10 mouse cellular contexts compared by ENCODE assay signal in genomic region chr1:155504581-155505328, GRCm38 (mm10). TPM values are rescaled to one million over a fixed set of nuclear protein-coding genes. Genes with fewer than 3 reads are reported as not detected.
DNase-seq lines count a peak whose midpoint lies in the region; ATAC-seq and TF ChIP-seq lines count a peak whose summit lies in the region.
"Had no signal": no experiment of that assay in that cellular context is flagged by ENCODE, and none has a peak within 500 bp of the region (broad histone marks: within the 10 kb centered on the region; RNA-seq: fewer than 3 reads in every experiment).

No protein-coding gene starts in this region.

- peak; percentile 53 for DNase-seq in lung, embryonic 14.5 days
- no peak for DNase-seq in lung, postnatal 4 days
- DNase-seq in heart, adult 2 months, result peak; percentile 47 to 49
- DNase-seq in heart, postnatal 36 days, result peak; percentile 35 to 41
- DNase-seq in thymus, postnatal 25 days, result no peak
- no peak for DNase-seq in frontal cortex, postnatal 25 days (ENCODE audit: low spot score in 2 of 2)

- no peak for TF ChIP-seq POLR2A in heart, adult 2 months (IDR thresholded peaks at IDR 0.05; ENCODE audit: insufficient read depth, low read depth, low read length)
- TF ChIP-seq POLR2A in testis, adult 2 months (IDR thresholded peaks at IDR 0.05; ENCODE audit: control insufficient read depth, low read depth, low read length), result no peak

- H3K27me3 ChIP-seq in lung, embryonic 14.5 days (ENCODE audit: insufficient read depth, low read length), result no peaks in the 10 kb centered on the region
- no peaks in the 10 kb centered on the region for H3K27me3 ChIP-seq in heart, adult 2 months (ENCODE audit: control insufficient read depth, insufficient read depth, low read length)
- no peaks in the 10 kb centered on the region for H3K27me3 ChIP-seq in testis, adult 2 months (ENCODE audit: control insufficient read depth, insufficient read depth, low read length)
- H3K27me3 ChIP-seq: midbrain, embryonic 12.5 days had no signal

- H3K36me3 ChIP-seq in lung, embryonic 14.5 days (ENCODE audit: insufficient read depth), result no peaks in the 10 kb centered on the region
- no peaks in the 10 kb centered on the region; the same call in 1 of the 2 replicates for H3K36me3 ChIP-seq in heart, adult 2 months (ENCODE audit: control insufficient read depth, insufficient read depth, low read length)
- no peaks in the 10 kb centered on the region for H3K36me3 ChIP-seq in testis, adult 2 months (ENCODE audit: control insufficient read depth, insufficient read depth, low read length)
- H3K36me3 ChIP-seq: midbrain, embryonic 12.5 days had no signal

- no peak overlapping the region for H3K9ac ChIP-seq in lung, embryonic 14.5 days
- no peak overlapping the region for H3K9ac ChIP-seq in heart, adult 2 months (ENCODE audit: low read depth, low read length)
- H3K9ac ChIP-seq: hindbrain, embryonic 14.5 days; midbrain, embryonic 12.5 days had no signal

- H3K27ac ChIP-seq in lung, embryonic 14.5 days (ENCODE audit: low read depth), result peak overlapping the region; percentile 42
- peak overlapping the region; percentile 50 for H3K27ac ChIP-seq in heart, adult 2 months
- peak overlapping the region; percentile 70 for H3K27ac ChIP-seq in testis, adult 2 months (ENCODE audit: control insufficient read depth, insufficient read depth, low read depth, low read length)
- H3K27ac ChIP-seq: hindbrain, embryonic 14.5 days; midbrain, embryonic 12.5 days had no signal

- no peaks in the 10 kb centered on the region for H3K79me2 ChIP-seq in heart, adult 2 months (replicated peaks; ENCODE audit: control insufficient read depth, insufficient read depth, low read length)

- no peak overlapping the region for H3K4me2 ChIP-seq in lung, embryonic 14.5 days
- H3K4me2 ChIP-seq: hindbrain, embryonic 14.5 days; midbrain, embryonic 12.5 days had no signal

- no peak for TF ChIP-seq CTCF in lung, embryonic 14.5 days (IDR thresholded peaks at IDR 0.05; ENCODE audit: low read depth)
- no peak for TF ChIP-seq CTCF in heart, adult 2 months (IDR thresholded peaks at IDR 0.05)
- TF ChIP-seq CTCF in testis, adult 2 months (IDR thresholded peaks at IDR 0.05; ENCODE audit: control insufficient read depth, insufficient read depth, insufficient replicate concordance, low read depth, low read length), result no peak

- intact Hi-C loops in heart, adult 2 months (cut with DNase I), result no loop called here
- intact Hi-C loops in heart, postnatal 36 days (cut with DNase I), result no loop called here

- H3K4me1 ChIP-seq in lung, embryonic 14.5 days (ENCODE audit: insufficient read depth), result peaks cover 6% of the 10 kb centered on the region; the same call in 1 of the 2 replicates
- H3K4me1 ChIP-seq in heart, adult 2 months (ENCODE audit: control insufficient read depth, insufficient read depth, low read length), result peaks cover 4% of the 10 kb centered on the region
- H3K4me1 ChIP-seq in testis, adult 2 months (ENCODE audit: control insufficient read depth, insufficient read depth, low read length), result peaks cover 2% of the 10 kb centered on the region

- no peak overlapping the region for H3K4me3 ChIP-seq in lung, embryonic 14.5 days (ENCODE audit: low read depth, low read length)
- H3K4me3 ChIP-seq in heart, adult 2 months, result no peak overlapping the region
- no peak overlapping the region for H3K4me3 ChIP-seq in testis, adult 2 months (ENCODE audit: control insufficient read depth, low read depth, low read length)
- H3K4me3 ChIP-seq: midbrain, embryonic 12.5 days had no signal

- peak; percentile 81; the same call in 1 of the 2 replicates for ATAC-seq in lung, embryonic 14.5 days (ENCODE audit: insufficient read depth)
- ATAC-seq: Patski had no signal

- no peak for TF ChIP-seq EP300 in heart, adult 2 months (IDR thresholded peaks at IDR 0.05; ENCODE audit: insufficient read depth, low read depth, low read length)

- 32% methylated on average over 12 of the region's 12 CpGs for WGBS in lung, embryonic 14.5 days
- WGBS in heart, adult 2 months, result 12% methylated on average over 12 of the region's 12 CpGs

- no peaks in the 10 kb centered on the region for H3K9me3 ChIP-seq in lung, embryonic 14.5 days (ENCODE audit: low read depth, low read length)
- H3K9me3 ChIP-seq: midbrain, embryonic 12.5 days had no signal

RNA-seq across cellular contexts. Expression of gene Acbd6, which starts 53.2 kb away (rescaled TPM):
- 83.5 and 88.0 TPM in 2 replicates for polyA plus RNA-seq in lung, embryonic 14.5 days (2014; fragmentation: Nextera tagmentation; extraction: Ambion mirVana)
- total RNA-seq in heart, adult 2 months (2021), result 10 to 100 TPM; 57.1 to 63.6 TPM
- 28.3 and 55.7 TPM in 2 replicates for polyA plus RNA-seq in heart, adult 2 months (2012; rRNA removed)
- total RNA-seq in heart, postnatal 36 days (2021), result 10 to 100 TPM; 59.0 to 66.0 TPM
- 227 and 284 TPM in 2 replicates for polyA plus RNA-seq in testis, adult 2 months (2012; rRNA removed)

Comparison
In these comparisons a context has a peak if more than half of its experiments do, and no peak if none do; other contexts are left out.
1. DNase-seq: peak in lung, embryonic 14.5 days (single experiment), heart, adult 2 months (2 of 2) and heart, postnatal 36 days (2 of 2); none in lung, postnatal 4 days (0 of 2), thymus, postnatal 25 days (single experiment) and frontal cortex, postnatal 25 days (0 of 2).
2. Peak in every context shown above with its lines, with median percentiles within 50 percentile points of each other: H3K27ac ChIP-seq.